Comparison of ENCODE assay signal across 8 mouse cellular contexts in the genomic region with DNA sequence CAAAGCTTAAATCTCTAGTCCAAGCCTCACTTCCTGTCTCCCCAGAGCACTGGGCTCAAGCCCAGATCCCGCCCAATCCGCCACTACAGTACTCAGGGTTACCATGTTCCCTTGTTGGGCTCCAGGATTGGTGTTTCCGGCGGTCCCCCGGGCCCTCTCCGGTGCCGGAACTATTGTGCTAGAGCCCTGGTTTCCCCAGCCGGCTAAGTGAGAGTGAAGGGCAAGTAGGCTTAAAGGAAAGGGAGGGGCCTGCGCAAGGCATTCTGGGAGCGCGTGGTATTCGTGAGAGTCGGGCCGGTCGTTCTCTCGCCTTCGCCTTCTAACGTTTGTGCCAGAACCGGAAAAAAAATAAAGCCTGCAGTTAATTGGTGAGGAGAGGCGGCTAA. TPM values are rescaled to one million over a fixed set of nuclear protein-coding genes. Genes with fewer than 3 reads are reported as not detected.
DNase-seq lines count a peak whose midpoint lies in the region; ATAC-seq and TF ChIP-seq lines count a peak whose summit lies in the region.

A gene (minus strand): TSS at position 215 of the 386 bp plus-strand sequence.

- TF ChIP-seq POLR2A in cortical plate, adult 2 months (IDR thresholded peaks at IDR 0.05; ENCODE audit: extremely low read depth, insufficient read depth, low read length): peak; percentile 73; the same call in 1 of the 2 replicates

- peak within 1 kb of the TSS; percentile 96 for H3K27ac ChIP-seq in cortical plate, adult 2 months (ENCODE audit: insufficient read depth, low read length)

- H3K27me3 ChIP-seq in megakaryocyte, embryonic 14.5 days (replicated peaks): no peaks in the 10 kb centered on the region

- H3K4me3 ChIP-seq in cortical plate, adult 2 months (ENCODE audit: insufficient read depth, low read length): peak within 1 kb of the TSS; percentile 81
- peak within 1 kb of the TSS; percentile 93 for H3K4me3 ChIP-seq in megakaryocyte, embryonic 14.5 days (replicated peaks)

- H3K4me1 ChIP-seq in cortical plate, adult 2 months (ENCODE audit: control insufficient read depth, insufficient read depth, low read length): peaks cover 9% of the 10 kb centered on the region; the same call in 1 of the 2 replicates
- peaks cover 77% of the 10 kb centered on the region for H3K4me1 ChIP-seq in megakaryocyte, embryonic 14.5 days

- ATAC-seq in activated CD4-positive, CD25-positive, alpha-beta regulatory T cell, adult 4 months: peak; percentile 83

- no peak for TF ChIP-seq CTCF in cortical plate, adult 2 months (IDR thresholded peaks at IDR 0.05; ENCODE audit: extremely low read depth, insufficient read depth, low read length)

- DNase-seq in gastrocnemius, adult 8-10 months (ENCODE audit: low spot score in 2 of 2): peak; percentile 97 to 98
- peak; percentile 82 for DNase-seq in hindlimb bud, embryonic 11.5 days (ENCODE audit: extremely low spot score, low read depth, low spot score)
- peak; percentile 96 to 97 for DNase-seq in left cerebral cortex, adult 8-10 months (ENCODE audit: low spot score in 2 of 2)
- DNase-seq in right cerebral cortex, postnatal 10 days (ENCODE audit: low spot score in 2 of 2): peak; percentile 98
- DNase-seq in urinary bladder, postnatal 25 days (ENCODE audit: low spot score): peak; percentile 95

- H3K36me3 ChIP-seq in megakaryocyte, embryonic 14.5 days (replicated peaks; ENCODE audit: low read length): peaks cover 65% of the 10 kb centered on the region

- no peaks in the 10 kb centered on the region for H3K9me3 ChIP-seq in megakaryocyte, embryonic 14.5 days

RNA-seq across cellular contexts. Expression of the gene that starts here (rescaled TPM):
- 10 to 100 TPM; 11.7 to 17.0 TPM for polyA plus RNA-seq in activated CD4-positive, CD25-positive, alpha-beta regulatory T cell, adult 4 months (2017; shearing (Covaris generic))
- polyA plus RNA-seq in cortical plate, adult 2 months (2012; rRNA removed): 14.3 and 16.0 TPM in 2 replicates
- 10 to 100 TPM; 46.7 to 68.3 (median 56.0) TPM for total RNA-seq in gastrocnemius, adult 8-10 months (2022)
- 10 to 100 TPM; 14.2 to 19.2 (median 15.2) TPM for total RNA-seq in left cerebral cortex, adult 8-10 months (2022)
- 17.3 and 19.1 TPM in 2 replicates for polyA plus RNA-seq in megakaryocyte, embryonic 14.5 days (2012; ENCODE audit: insufficient read depth, low replicate concordance)

Comparison
In these comparisons a context has a peak if more than half of its experiments do, and no peak if none do; other contexts are left out.
1. Peak in every context shown above with its lines: DNase-seq, ATAC-seq, H3K4me3 ChIP-seq and H3K27ac ChIP-seq.